Mouse (Mus musculus) lung, embryonic 15.5 days (tissue): ENCODE measurements at regions not wholly inside any gene's neighbourhood (a gene's known extent, or its start where the extent isn't known, plus 50 kb on each side); places are given as distances from the start of the nearest gene placed in this dataset.
"Not testable (repeated sequence)": the region's sequence is repeated elsewhere in the genome, so short reads cannot be mapped to it uniquely, and the experiment has no call there.

Experiments used
- ATAC-seq: fragments of 200-750 bp; cut with Nextera tagmentation; 2 replicates; pipeline ENCODE4 v1.8.0; 2017; ENCODE audit warnings: moderate number of reproducible peaks, borderline replicate concordance; ENCODE audit not compliant: low FRiP score, low TSS enrichment; ENCODE audit errors: extremely low read depth
- H3K27ac ChIP-seq: fragments of 300-500 bp; sonication (generic); 2 replicates; pipeline ENCODE4 v1.5.1; 2015; ENCODE audit warnings: moderate library complexity, mild to moderate bottlenecking, inconsistent platforms
- H3K27me3 ChIP-seq: fragments of 300-500 bp; sonication (generic); 2 replicates; pipeline ENCODE4 v1.6.1; 2015; ENCODE audit warnings: inconsistent platforms
- H3K36me3 ChIP-seq: fragments of 300-500 bp; sonication (generic); 2 replicates; pipeline ENCODE4 v1.6.1; 2015; ENCODE audit warnings: inconsistent platforms
- H3K4me1 ChIP-seq: fragments of 300-500 bp; sonication (generic); 2 replicates; pipeline ENCODE4 v1.6.1; 2015; ENCODE audit warnings: inconsistent platforms
- H3K4me2 ChIP-seq: fragments of 300-500 bp; sonication (generic); 2 replicates; pipeline ENCODE4 v1.6.1; 2015; ENCODE audit warnings: inconsistent platforms, mild to moderate bottlenecking, moderate library complexity
- H3K4me3 ChIP-seq: fragments of 300-500 bp; sonication (generic); 2 replicates; pipeline ENCODE4 v1.5.1; 2015; ENCODE audit warnings: mild to moderate bottlenecking, inconsistent platforms
- H3K9ac ChIP-seq: fragments of 300-500 bp; sonication (generic); 2 replicates; pipeline ENCODE4 v1.6.1; 2015; ENCODE audit warnings: inconsistent platforms
- H3K9me3 ChIP-seq: fragments of 300-500 bp; sonication (generic); 2 replicates; pipeline ENCODE4 v1.6.1; 2016; ENCODE audit warnings: inconsistent platforms
- WGBS: fragments of 180-500 bp; shearing (Covaris S2); methylation state at CpG from one replicate; pipeline ENCODE4 v1.1.7; 2015; 5-methylcytosine and 5-hydroxymethylcytosine counted together

DNA sequence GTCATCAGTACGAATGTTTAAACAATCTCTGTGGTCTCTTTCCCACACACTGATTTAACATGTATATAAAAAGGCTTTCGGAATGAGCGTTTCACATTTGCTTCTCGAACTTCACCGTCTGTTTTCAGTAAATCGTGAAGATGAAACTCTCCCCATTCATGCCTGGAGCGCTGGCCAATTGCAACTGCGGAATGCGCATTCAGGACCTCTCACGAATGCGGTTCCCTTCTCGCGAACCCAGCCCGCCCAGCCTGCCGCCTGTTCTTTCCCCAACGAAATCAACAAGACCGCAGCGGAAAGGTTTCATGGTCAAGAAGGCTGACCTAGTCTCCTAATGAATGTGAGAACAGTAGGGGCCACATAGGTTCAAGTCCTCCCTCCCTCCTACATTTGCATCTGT is 204.4 kb downstream of the Msrb3 start:
- Histone ChIP-seq H3K9ac (no peak overlapping the region), H3K9me3 (no peaks in the 10 kb centered on the region), H3K27ac (no peak overlapping the region), H3K27me3 (peaks cover 5% of the 10 kb centered on the region; the same call in 1 of the 2 replicates), H3K36me3 (no peaks in the 10 kb centered on the region), H3K4me3 (peak overlapping the region; percentile 15), H3K4me1 (peaks cover 25% of the 10 kb centered on the region), H3K4me2 (peak overlapping the region; percentile 49)
- WGBS = 10% methylated on average over 18 of the region's 18 CpGs
- no peak for ATAC-seq

DNA sequence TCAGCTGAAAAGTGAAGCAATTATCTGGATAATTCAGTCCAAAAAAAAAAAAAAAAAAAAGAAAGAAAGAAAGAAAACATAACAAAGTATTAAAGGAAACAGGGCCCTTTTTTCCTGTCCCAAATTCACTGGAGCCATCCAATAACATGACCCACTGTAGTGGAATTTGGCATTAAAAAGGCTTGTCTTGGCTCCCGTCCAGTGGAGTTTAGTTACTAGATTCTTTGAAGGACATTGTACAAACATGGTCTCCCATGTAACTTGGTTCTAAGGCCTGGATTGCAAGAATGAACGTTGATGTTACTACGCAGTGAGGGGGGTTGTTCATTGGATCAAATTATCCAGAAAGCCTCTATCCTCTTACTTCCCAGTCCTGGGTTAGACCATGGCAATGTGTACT is 207.4 kb downstream of the Msrb3 start:
- WGBS = 32% methylated on average over 3 of the region's 3 CpGs
- Histone ChIP-seq H3K27me3 (peaks cover 5% of the 10 kb centered on the region; the same call in 1 of the 2 replicates), H3K36me3 (no peaks in the 10 kb centered on the region), H3K9ac (no peak overlapping the region), H3K4me3 (no peak overlapping the region), H3K4me1 (peaks cover 25% of the 10 kb centered on the region), H3K4me2 (no peak overlapping the region), H3K9me3 (no peaks in the 10 kb centered on the region), H3K27ac (0 out of 2 replicates have a peak overlapping the region, but pooled peaks have one; percentile 35)
- peak; percentile 37; the same call in 1 of the 2 replicates for ATAC-seq

DNA sequence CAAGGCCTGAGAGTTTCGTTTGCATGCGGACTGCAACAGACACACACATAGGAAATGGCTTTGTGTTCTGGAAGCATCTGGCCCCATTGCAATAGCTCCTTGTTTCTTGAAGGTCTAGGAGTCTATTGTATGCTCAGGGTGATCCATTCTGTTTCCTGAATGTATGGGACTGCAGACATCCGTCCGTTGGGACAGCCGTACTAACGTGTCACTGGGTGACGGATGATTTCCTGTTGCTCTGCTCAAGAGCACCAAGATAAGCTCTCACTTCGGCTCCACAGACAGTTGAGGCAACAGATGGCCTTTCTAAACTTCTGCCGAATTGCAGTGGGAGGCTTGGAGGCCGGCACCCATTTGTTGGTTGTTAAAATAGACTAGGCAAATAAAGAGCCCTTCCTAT is 209.9 kb upstream of the Hmga2 start:
- Histone ChIP-seq H3K36me3 (no peaks in the 10 kb centered on the region), H3K9ac (no peak overlapping the region), H3K4me3 (no peak overlapping the region), H3K4me1 (peaks cover 20% of the 10 kb centered on the region), H3K9me3 (no peaks in the 10 kb centered on the region), H3K27ac (peak overlapping the region; percentile 78), H3K4me2 (no peak overlapping the region), H3K27me3 (no peaks in the 10 kb centered on the region)
- peak; percentile 84 for ATAC-seq
- 21% methylated on average over 10 of the region's 10 CpGs for WGBS

DNA sequence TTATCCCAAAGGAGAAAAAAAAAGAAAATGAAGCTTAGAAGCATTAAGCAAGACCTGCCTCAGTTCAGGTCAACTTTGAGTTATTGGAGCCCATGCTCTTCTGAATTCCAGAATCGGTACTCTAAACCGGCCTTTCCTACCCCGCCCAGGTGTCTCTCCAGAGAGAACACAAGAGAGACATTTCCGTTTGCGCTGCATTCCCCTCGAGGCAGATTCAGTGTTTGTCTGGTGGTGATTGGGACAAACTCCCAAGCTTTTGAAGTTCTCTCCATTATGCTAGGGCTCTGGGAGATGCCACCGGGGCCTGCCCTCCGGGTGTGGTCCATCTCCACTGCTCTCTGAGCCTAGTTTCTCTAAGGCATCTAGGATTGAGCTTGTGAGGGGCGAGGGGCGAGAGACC is 205.8 kb upstream of the Hmga2 start:
- H3K27me3 ChIP-seq = no peaks in the 10 kb centered on the region
- H3K9me3 ChIP-seq = no peaks in the 10 kb centered on the region
- H3K36me3 ChIP-seq = no peaks in the 10 kb centered on the region
- WGBS = 77% methylated on average over 10 of the region's 10 CpGs
- H3K4me3 ChIP-seq = no peak overlapping the region
- H3K27ac ChIP-seq = no peak overlapping the region
- no peak overlapping the region for H3K4me2 ChIP-seq
- no peak overlapping the region for H3K9ac ChIP-seq
- peaks cover 19% of the 10 kb centered on the region for H3K4me1 ChIP-seq
- no peak for ATAC-seq

DNA sequence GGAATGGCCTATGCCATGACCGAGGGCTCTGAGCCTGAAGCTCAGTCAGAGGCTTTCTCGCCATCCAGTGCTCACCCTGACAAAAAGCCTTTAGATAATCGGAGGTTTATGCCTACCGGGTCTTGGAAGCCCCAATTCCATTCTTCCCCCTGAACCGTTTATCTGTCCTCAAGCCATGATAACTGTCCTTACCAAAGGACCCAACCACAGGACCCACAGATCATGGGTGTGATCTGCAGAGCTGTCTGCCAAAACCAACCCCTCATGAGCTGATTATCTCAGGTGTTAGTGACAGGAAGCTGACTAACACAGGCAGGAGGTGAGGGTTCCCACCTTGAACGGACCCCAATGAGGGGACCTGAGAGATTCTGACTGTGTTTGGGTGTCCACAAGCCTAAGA is 203.7 kb upstream of the Hmga2 start:
- Histone ChIP-seq H3K9ac (no peak overlapping the region), H3K36me3 (no peaks in the 10 kb centered on the region), H3K4me2 (no peak overlapping the region), H3K27ac (no peak overlapping the region), H3K27me3 (no peaks in the 10 kb centered on the region), H3K4me3 (no peak overlapping the region), H3K4me1 (peaks cover 7% of the 10 kb centered on the region; the same call in 1 of the 2 replicates), H3K9me3 (no peaks in the 10 kb centered on the region)
- WGBS = 80% methylated on average over 6 of the region's 6 CpGs
- ATAC-seq = no peak

DNA sequence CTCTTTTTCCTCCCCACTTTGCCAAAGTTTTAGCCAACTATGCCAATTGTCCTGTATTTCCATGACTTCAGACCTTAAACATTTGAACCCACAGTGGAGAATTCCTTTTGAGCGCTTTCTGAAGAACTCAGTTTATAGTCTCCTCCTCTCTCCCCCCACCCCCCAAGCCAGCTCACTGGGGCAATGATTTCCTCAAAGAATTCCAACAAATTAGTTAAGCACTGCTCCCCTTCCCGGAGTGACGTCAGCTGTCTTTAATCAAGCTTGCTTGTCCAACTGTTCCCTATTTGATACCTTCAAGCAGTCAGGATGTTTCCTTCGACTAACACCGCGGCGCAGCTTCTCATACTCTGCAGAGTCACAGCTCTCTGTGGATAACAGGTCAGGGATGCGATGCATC is 202.0 kb upstream of the Hmga2 start:
- no peak for ATAC-seq
- H3K9ac ChIP-seq = no peak overlapping the region
- no peak overlapping the region for H3K4me2 ChIP-seq
- no peaks in the 10 kb centered on the region for H3K27me3 ChIP-seq
- no peaks in the 10 kb centered on the region for H3K9me3 ChIP-seq
- H3K27ac ChIP-seq = no peak overlapping the region
- no peak overlapping the region for H3K4me3 ChIP-seq
- peaks cover 13% of the 10 kb centered on the region; the same call in 1 of the 2 replicates for H3K4me1 ChIP-seq
- H3K36me3 ChIP-seq = no peaks in the 10 kb centered on the region
- 63% methylated on average over 8 of the region's 8 CpGs for WGBS

DNA sequence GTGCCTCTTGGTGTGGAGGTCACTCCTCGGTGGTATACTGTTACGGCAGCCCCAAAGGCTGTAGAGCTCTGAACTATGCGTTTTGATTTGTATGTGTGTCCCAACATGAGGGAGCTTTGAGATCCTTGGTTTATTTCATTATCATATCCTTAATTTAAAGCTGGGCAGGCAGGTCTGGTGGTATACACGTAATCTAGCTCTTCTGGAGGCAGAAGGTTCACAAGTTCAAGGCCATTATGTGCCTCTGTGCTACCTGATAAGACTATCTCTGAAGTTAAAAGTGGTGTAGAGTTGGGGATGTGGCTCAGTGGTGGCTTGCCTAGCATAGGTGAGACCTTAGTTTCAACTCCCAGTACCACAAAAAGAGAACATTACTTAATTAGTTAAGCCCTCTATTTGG is 199.1 kb upstream of the Hmga2 start:
- no peaks in the 10 kb centered on the region for H3K9me3 ChIP-seq
- no peak overlapping the region for H3K4me3 ChIP-seq
- 0 out of 2 replicates have a peak, but pooled peaks cover 6% of the 10 kb centered on the region for H3K4me1 ChIP-seq
- WGBS = 91% methylated on average over 4 of the region's 4 CpGs
- no peaks in the 10 kb centered on the region for H3K27me3 ChIP-seq
- no peak overlapping the region for H3K4me2 ChIP-seq
- no peak overlapping the region for H3K9ac ChIP-seq
- no peaks in the 10 kb centered on the region for H3K36me3 ChIP-seq
- H3K27ac ChIP-seq = no peak overlapping the region
- no peak for ATAC-seq

DNA sequence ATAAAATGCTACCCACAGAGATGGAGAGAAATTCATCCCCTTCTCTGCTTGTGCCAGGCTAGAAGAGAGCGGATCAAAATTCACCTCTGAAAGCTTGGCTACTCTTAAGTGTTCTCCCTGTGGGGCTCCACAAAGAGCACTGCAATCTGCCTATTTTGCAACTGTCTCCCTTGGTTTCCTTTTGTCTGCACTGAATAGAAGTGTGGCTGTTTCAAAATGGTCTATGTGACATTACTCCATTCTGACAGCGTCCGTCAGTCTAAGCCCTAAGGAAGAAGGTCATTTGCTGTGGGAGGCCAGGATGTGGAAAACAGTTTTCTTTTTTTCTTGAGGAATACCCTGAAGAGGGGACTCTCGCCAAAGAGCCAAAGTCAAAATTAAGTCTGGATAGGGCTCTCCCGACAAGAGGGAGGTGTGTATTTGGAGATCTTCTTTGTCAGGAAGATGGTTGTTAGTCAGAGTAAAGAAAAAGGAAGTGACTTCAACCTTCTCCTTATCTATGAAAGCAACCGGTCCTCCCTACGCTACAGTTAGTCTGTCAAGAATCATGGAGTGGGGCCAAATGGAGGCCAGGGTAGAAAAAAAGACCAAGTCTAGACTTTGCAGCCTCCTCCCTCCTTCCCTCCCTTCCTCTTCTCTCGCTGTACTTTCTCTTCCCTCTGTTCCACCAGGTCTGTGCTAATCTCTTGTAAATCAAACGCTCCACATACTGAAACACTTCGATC is 198.2 kb upstream of the Hmga2 start:
- H3K9ac ChIP-seq = no peak overlapping the region
- WGBS = 46% methylated on average over 10 of the region's 10 CpGs

DNA sequence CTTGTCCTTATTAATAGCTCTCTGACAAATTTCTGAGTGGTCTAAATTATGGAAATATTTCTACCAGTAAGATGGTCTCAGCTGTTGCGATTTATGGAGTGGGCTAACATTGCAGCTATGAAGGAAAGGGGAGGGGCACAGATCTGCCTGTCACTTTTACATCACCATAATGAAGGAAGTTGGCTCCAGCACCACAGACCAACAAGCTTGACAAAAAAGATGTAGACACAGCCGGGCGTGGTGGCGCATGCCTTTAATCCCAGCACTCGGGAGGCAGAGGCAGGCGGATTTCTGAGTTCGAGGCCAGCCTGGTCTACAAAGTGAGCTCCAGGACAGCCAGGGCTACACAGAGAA is 191.4 kb upstream of the Hmga2 start:
- H3K4me3 ChIP-seq, H3K9ac ChIP-seq, ATAC-seq, H3K36me3 ChIP-seq, H3K27ac ChIP-seq, H3K4me1 ChIP-seq, H3K9me3 ChIP-seq, H3K27me3 ChIP-seq, H3K4me2 ChIP-seq: not testable (repeated sequence)
- WGBS = 97% methylated on average over 7 of the region's 7 CpGs

More for the DNA sequence above, 198.2 kb upstream of the Hmga2 start:
- H3K36me3 ChIP-seq = no peaks in the 10 kb centered on the region
- H3K9me3 ChIP-seq = no peaks in the 10 kb centered on the region
- H3K4me3 ChIP-seq = no peak overlapping the region
- H3K27me3 ChIP-seq = no peaks in the 10 kb centered on the region
- H3K4me2 ChIP-seq = no peak overlapping the region
- H3K4me1 ChIP-seq = 0 out of 2 replicates have a peak, but pooled peaks cover 6% of the 10 kb centered on the region
- no peak overlapping the region for H3K27ac ChIP-seq
- ATAC-seq = no peak; the same call in 1 of the 2 replicates

DNA sequence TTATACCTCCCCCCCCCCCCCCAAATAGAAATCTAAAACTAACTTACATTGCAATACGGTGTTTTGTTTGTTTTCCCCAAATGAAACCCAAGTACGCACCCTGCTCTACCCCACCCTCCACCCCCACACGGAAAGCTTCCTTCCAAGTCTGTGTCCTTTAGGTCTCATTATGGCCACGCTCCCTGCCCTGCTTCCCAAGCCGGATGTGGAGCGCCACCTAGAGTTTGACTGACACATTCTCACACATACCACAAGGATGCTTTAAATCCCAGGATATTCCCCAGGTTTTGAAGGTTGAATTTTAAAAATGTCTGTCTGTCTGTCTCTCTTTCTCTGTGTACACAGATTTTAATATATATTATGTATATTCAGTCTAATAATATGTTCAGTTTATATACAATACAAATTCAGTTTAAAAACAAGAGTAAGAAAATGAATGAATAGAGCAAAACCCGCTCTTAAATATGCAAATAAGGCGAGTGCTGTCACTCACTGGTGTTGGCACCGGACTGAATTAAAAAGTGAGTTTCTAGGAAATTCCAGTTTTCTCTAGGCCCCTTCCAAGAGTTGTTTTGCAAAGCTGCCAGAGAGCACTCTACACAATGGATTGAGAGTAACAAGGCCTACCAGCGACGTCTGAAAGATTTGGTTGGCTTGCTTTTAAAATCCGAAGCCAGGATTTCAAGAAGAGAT is 190.9 kb upstream of the Hmga2 start:
- Histone ChIP-seq H3K27me3 (no peaks in the 10 kb centered on the region), H3K36me3 (no peaks in the 10 kb centered on the region), H3K9ac (no peak overlapping the region), H3K9me3 (no peaks in the 10 kb centered on the region), H3K4me2 (no peak overlapping the region), H3K4me3 (no peak overlapping the region), H3K4me1 (peaks cover 9% of the 10 kb centered on the region; the same call in 1 of the 2 replicates), H3K27ac (no peak overlapping the region)
- 61% methylated on average over 12 of the region's 12 CpGs for WGBS
- ATAC-seq = no peak

DNA sequence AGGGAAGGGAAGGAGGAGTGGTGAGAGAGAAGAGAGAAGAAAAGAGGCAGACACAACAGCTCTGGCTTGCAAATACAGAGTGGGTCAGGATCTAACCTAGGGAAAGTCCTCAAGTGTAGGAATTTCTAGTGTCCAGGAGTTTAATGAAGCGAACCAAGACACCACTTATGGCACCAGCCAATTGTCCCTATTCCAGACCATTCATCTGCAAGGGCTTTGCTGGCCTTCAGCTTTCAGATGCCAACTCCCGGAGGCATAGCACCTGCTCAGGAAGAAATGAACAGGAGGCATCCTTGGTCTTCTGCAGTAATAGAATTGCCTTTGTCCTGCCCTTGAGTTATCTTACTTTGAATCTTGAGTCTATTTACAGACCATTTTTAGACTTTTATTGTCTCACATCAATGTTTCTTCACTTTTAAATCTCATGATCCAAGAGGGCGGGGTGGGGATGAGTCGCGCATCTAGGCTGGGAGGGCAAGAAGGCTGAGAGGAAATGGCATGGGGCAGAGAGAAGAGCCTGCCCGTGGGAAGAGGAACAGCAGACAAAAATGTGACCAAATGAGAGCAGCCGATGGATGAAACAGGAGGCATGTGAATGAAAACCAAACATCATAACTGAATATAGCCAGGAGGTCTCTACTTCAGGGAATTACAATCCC is 190.1 kb upstream of the Hmga2 start:
- H3K27ac ChIP-seq = no peak overlapping the region

DNA sequence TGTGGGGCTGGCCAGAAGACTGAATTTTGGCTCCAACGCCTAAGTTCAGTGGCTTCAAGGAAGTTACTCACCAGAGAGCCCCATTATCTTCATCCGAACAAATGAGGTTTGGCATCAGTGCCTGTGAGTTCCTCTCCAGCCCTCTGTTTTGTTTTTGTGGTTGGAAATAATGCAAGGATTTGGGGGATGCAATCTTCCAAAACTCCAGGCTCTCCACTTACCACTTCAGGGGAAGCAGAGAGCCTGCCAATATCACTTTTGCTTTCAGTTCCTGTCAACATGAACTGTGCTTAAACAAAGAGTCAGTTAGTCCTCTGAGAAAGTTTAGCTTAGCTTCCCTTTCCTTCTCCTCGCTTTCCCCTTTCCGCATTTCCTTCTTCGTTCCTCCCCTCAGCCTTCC is 189.4 kb upstream of the Hmga2 start:
- H3K36me3 ChIP-seq = no peaks in the 10 kb centered on the region

More for the DNA sequence above, 190.1 kb upstream of the Hmga2 start:
- no peak for ATAC-seq
- WGBS = 82% methylated on average over 7 of the region's 7 CpGs
- H3K27me3 ChIP-seq = no peaks in the 10 kb centered on the region
- H3K9ac ChIP-seq = no peak overlapping the region
- no peak overlapping the region for H3K4me3 ChIP-seq
- H3K4me2 ChIP-seq = no peak overlapping the region
- peaks cover 9% of the 10 kb centered on the region; the same call in 1 of the 2 replicates for H3K4me1 ChIP-seq
- no peaks in the 10 kb centered on the region for H3K36me3 ChIP-seq
- no peaks in the 10 kb centered on the region for H3K9me3 ChIP-seq

More for the DNA sequence above, 189.4 kb upstream of the Hmga2 start:
- H3K9ac ChIP-seq = no peak overlapping the region
- H3K4me3 ChIP-seq = no peak overlapping the region
- peaks cover 9% of the 10 kb centered on the region; the same call in 1 of the 2 replicates for H3K4me1 ChIP-seq
- H3K27ac ChIP-seq = peak overlapping the region; percentile 41
- H3K27me3 ChIP-seq = no peaks in the 10 kb centered on the region
- WGBS = 56% methylated on average over 5 of the region's 5 CpGs
- ATAC-seq = no peak
- H3K9me3 ChIP-seq = no peaks in the 10 kb centered on the region
- no peak overlapping the region for H3K4me2 ChIP-seq
